Mouse (Mus musculus) MEL-GATA-1-ER (cell line): ENCODE measurements at regions not wholly inside any gene's neighbourhood (a gene's known extent, or its start where the extent isn't known, plus 50 kb on each side); places are given as distances from the start of the nearest gene placed in this dataset.

Experiments used
- DNase-seq: peaks from one replicate; pipeline ENCODE4 v3.0.0-alpha.2; 2012; ENCODE audit warnings: low read depth; ENCODE audit errors: extremely low read depth

GRCm38 (mm10) chr11:112366715-112367114 is 415.3 kb upstream of the Sox9 start:
- DNase-seq: no peak

- DNase-seq: no peak
Measured at GRCm38 (mm10) chr11:112370941-112371340, 411.1 kb upstream of the Sox9 start.

- no peak for DNase-seq
Measured at GRCm38 (mm10) chr11:112400069-112400468, 382.0 kb upstream of the Sox9 start.

GRCm38 (mm10) chr11:112407681-112408080 is 374.3 kb upstream of the Sox9 start:
- no peak for DNase-seq

- no peak for DNase-seq
Measured at GRCm38 (mm10) chr11:112412434-112412833, 369.6 kb upstream of the Sox9 start.

GRCm38 (mm10) chr11:112442639-112443038 is 339.4 kb upstream of the Sox9 start:
- no peak for DNase-seq

GRCm38 (mm10) chr11:112443890-112444289 is 338.1 kb upstream of the Sox9 start:
- DNase-seq: no peak

- no peak for DNase-seq
Measured at GRCm38 (mm10) chr11:112449632-112450031, 332.4 kb upstream of the Sox9 start.

GRCm38 (mm10) chr11:112450227-112450626 is 331.8 kb upstream of the Sox9 start:
- no peak for DNase-seq

- no peak for DNase-seq
Measured at GRCm38 (mm10) chr11:112458075-112458474, 323.9 kb upstream of the Sox9 start.

- DNase-seq: no peak
Measured at GRCm38 (mm10) chr11:112463121-112463520, 318.9 kb upstream of the Sox9 start.

- DNase-seq: no peak
Measured at GRCm38 (mm10) chr11:112464386-112464785, 317.6 kb upstream of the Sox9 start.

- no peak for DNase-seq
Measured at GRCm38 (mm10) chr11:112470336-112470735, 311.7 kb upstream of the Sox9 start.

GRCm38 (mm10) chr11:112473237-112473636 is 308.8 kb upstream of the Sox9 start:
- DNase-seq: no peak

- DNase-seq: no peak
Measured at GRCm38 (mm10) chr11:112473681-112474080, 308.3 kb upstream of the Sox9 start.

GRCm38 (mm10) chr11:112480360-112480759 is 301.7 kb upstream of the Sox9 start:
- no peak for DNase-seq

- DNase-seq: no peak
Measured at GRCm38 (mm10) chr11:112501781-112502180, 280.2 kb upstream of the Sox9 start.

- DNase-seq: no peak
Measured at GRCm38 (mm10) chr11:112519076-112519475, 262.9 kb upstream of the Sox9 start.

GRCm38 (mm10) chr11:112524983-112525382 is 257.0 kb upstream of the Sox9 start:
- DNase-seq: no peak

GRCm38 (mm10) chr11:112542573-112542972 is 239.5 kb upstream of the Sox9 start:
- no peak for DNase-seq

GRCm38 (mm10) chr11:112543473-112543872 is 238.6 kb upstream of the Sox9 start:
- no peak for DNase-seq

- no peak for DNase-seq
Measured at GRCm38 (mm10) chr11:112545231-112546010, 236.6 kb upstream of the Sox9 start.

GRCm38 (mm10) chr11:112546162-112546561 is 235.9 kb upstream of the Sox9 start:
- DNase-seq: no peak
